Mouse (Mus musculus) 3134 (cell line): ENCODE measurements around the gene Furin.

Experiments
- DNase-seq: peaks from one replicate; pipeline ENCODE4 v3.0.0-alpha.2; 2011; ENCODE audit warnings: low spot score; ENCODE audit not compliant: insufficient read length; ENCODE audit errors: extremely low read depth

The Furin gene

GRCm38 (mm10) chr7:80405188-80405695 lies at the start of gene Furin:
Gene Furin, minus strand, starts transcription at chr7:80405436.
- DNase-seq, result no peak

DNA sequence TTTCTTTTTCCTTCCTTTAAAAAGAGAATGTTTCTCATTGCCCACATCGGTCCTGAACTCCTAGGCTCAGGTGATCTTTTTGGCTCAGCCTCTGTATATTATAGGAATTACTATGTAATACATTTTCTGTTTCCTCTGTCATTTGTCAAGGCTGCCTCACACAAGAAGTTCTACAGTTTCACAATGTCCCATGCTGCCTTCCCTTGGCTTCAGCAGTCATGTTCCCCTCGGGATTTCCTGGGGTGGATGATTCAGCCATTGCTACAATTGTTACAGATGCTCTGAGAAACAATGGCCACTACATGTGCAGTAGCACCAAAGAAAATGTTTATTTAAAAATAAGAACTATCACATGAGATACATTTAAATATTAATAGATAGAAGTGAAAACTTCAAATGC lies 49.5 kb upstream of the Furin start:
- DNase-seq, result no peak

DNA sequence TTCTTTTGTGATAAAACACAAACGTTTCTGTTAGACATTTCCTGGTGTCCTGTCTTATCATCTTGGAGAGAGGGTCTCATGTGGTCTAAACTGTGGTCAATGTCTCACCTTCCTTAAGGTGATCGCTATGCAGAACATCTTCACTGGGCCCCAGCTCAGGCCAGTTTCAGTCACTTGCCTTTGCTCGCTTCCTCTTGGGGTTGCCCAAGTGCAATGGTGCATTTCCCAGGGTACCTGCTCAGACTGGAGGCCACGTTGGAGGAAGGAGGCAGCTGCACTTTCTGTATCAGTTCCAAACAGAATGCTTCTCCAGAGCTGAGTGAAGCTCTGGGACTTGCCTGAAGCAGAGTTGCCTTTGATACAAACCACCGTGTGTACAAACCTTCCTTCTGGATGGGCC lies 48.8 kb upstream of the Furin start:
- no peak for DNase-seq

GRCm38 (mm10) chr7:80453121-80453520 lies 47.9 kb upstream of the Furin start:
- no peak for DNase-seq

DNA sequence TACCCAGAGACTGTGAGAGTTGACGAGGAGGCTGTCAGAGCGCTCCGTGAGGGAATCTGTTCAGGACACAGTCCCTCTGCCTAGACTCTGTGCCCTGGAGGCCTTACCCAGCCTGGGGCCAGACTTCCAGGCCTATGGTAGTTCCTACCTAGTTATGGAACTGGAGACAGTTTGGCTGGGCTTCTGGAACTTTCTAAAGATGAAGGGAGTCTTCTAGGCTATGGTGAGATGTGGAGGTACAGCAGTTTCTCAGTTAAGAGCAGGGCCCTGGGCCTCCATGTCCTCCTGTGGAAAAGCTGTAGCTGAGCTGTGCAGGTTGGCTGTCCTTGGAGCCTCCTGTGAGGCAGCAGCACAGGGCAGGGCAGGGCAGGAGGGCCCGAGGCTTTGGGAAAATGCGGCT lies 47.0 kb upstream of the Furin start:
- no peak for DNase-seq

DNA sequence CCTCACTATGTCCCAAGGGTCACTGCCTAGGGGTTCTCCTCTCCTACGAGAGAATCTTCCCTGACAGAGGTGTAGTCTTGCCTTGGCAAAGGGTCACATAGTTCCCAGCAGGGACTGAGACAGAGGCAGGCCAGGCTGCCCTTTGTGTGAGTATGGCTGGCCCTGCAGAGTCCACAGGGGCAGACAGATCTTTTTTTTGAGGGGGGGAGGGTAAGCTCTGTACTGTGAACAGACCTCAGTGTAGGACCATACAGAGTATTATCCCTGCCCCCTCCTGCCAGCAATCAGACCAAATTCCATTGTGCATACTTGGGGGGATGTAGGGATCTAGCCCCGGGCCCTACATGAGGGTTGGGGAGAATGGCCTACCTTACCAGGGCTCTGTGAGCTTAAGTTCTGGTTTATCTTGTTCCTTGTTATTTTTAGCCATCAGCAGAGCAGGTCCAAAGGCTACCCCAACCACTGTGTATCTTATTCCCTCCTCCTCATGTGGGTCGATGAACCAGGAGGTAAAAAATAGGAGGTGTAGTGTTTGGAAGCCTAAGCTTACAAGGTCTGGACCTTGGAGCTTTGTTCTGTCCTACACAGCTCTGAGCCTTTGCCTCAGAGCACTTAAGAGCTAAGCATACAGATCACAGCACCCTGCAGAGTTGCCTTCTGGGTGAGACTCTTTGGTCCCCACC lies 46.5 kb upstream of the Furin start:
- no peak for DNase-seq

- no peak for DNase-seq
These were observed 45.1 kb upstream of the Furin start for GRCm38 (mm10) chr7:80450354-80450753.

DNA sequence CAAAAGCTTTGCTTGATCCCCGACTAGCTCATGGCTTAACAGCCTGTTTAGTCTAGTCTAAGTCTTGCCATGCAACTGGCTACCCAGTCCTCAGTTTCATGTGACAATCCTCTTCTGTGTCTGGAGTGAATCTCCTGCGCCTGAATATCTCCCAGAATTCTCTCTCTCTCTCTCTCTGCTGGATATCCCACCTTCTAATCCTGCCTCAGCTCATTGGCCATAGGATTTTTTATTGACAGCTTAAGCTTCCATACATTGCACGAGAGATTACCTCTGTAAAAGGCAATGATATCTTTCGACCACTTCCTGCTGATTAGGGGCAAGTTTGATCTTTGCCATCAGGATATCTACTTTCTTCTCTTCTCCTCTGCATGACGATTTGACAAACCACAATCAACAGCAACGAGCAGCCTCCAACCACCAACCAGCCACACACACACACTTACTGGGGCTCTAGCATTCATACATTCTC lies 44.4 kb upstream of the Furin start:
- DNase-seq, result no peak

- no peak for DNase-seq
These were observed 42.1 kb upstream of the Furin start for GRCm38 (mm10) chr7:80447336-80447735.

- DNase-seq, result no peak
These were observed 41.1 kb upstream of the Furin start for GRCm38 (mm10) chr7:80446221-80446878.

DNA sequence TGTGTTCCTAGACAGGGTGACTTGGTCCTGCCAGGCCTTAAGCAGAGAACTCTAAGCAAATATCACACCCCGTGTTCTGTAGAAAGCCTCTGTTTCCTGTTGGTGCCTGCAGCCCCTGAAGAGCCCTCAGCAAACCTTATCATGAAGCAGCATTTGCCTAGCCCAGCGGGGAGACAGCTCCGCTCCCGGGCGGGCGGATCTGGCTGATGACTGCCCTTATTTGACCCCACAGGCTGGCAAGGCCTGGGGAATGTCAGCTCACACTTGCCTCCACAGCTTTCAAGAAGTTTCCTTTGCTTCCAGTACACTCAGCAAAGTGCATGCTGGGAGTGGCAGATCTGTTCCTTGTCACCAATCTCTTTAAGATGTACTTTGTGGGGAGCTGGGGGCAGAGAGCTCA lies 40.3 kb upstream of the Furin start:
- DNase-seq, result no peak

GRCm38 (mm10) chr7:80444401-80445249 lies 39.4 kb upstream of the Furin start:
- no peak for DNase-seq

DNA sequence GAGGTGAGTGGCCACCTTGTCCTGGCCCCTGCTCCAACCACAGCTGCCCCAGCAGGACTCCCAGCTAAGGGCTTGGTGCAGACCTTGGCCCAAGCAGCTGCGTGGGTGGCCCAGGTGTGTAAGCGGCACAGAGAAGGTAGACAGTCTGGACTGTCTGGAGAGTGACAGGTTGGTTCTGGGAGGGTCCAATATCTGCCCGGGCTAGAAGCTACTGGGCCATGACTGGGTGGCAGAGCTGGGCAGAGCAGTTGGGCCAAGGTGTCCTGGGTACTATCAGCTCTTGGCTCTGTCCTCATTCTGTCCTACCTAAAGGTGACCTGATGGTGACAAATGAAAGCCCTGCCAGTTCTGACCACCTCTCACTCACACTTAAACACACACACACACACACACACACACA lies 37.9 kb upstream of the Furin start:
- DNase-seq, result no peak

- DNase-seq, result peak; percentile 76
These were observed 37.0 kb upstream of the Furin start for GRCm38 (mm10) chr7:80441986-80442904.

- no peak for DNase-seq
These were observed 35.4 kb upstream of the Furin start for GRCm38 (mm10) chr7:80440685-80441084.

DNA sequence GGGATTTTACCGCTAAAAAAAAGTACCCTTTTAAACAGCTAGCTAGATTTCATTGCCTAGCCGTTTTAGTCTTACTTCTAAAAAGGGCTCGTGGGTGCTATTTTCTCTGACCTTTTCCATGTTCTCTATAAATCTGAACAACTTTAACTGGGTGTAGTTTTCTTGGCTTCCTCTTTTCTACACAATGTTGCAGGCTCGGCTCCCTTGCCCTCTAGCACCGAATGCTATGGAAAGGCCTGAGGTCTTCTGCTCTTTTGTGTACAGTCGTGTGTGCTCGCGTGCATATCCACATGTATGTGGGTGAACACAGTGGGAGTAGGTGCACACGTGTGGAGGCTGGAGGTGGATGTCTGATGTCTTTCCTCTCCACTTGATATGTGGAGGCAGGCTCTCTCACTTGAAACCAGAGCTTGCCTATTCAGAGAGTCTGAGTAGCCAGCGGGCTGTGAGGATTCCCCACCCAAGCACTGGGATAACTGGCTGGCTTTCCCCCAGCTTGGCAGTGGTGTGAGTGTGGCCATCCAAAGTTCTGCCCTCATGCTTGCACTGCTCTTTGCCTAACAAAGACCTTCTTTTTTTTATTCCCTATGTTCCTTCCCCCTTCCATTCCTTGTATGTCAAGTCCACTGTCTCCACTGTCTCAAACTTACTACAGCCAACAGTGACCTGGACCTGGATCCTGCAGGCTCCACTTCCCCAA lies 34.7 kb upstream of the Furin start:
- DNase-seq, result no peak

DNA sequence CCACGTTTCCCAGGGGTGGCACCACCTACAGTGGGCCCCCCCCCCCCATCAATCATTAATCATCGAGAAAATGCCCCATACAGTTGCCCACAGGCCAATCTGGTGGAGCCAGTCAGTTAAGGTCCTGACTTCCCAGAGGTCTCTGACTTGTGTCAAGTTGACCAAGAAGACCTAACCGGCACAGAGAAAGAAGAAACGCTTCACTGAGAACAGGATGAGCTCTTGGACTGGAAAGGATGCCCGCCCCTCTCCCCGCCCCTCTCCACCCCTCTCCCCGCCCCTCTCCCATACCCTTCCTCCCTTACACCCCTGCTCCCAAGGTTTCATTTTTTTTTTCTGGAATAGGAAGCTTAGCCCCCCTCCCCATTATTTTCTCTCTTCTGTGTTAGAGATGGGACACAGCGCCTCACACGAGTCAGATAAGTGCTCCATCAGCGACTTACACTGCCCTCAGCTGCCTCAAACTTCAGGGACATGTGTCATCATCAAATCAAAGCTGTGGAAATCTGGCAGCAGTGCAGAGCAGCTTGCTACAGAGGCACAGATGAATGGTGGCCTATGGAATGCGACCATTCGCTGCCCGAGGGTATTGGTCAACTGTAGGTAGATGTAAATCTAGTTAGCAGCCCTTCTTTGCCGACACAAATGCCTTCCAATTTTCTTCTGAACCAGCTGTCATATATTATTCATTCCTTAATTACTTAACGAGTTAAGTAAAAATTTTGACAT lies 34.0 kb upstream of the Furin start:
- peak; percentile 42 for DNase-seq

DNA sequence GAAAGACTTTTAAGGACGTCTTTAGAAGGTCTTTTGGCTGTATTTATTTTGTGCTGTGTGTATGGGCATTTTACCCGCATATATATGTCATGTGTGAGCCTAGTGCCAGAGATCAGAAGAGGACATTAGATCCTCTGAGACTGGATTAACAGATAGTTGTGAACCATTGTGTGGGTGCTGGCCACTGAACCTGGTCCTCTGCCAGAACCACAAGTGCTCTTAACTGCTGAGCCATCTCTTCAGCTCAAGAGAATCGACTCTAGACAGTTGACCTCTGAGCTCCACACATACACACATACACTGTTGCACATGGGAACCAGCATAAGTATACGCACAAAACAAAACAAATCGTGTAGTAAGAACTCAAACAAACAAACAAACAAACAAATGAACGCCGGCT lies 31.3 kb upstream of the Furin start:
- DNase-seq, result no peak

DNA sequence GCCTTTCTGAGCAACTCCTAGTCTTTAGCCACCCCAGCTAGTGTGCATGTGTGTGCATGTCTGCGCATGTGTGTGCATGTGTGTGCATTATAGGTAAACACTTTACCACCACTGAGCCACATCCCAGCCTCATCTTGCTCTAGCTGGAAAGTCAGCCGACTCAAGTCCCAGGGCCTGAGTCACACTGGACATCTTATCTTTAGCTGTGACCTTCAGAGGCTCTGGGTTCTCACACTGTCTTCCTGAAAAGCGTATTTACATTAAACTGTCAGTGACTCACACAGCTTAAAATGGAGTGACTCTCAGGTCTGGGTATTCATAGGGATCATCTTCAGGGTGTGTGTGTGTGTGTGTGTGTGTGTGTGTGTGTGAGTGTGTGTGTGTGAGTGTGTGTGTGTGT lies 30.4 kb upstream of the Furin start:
- DNase-seq, result no peak
